ENCODE assay signal across 8 mouse cellular contexts in the genomic region with DNA sequence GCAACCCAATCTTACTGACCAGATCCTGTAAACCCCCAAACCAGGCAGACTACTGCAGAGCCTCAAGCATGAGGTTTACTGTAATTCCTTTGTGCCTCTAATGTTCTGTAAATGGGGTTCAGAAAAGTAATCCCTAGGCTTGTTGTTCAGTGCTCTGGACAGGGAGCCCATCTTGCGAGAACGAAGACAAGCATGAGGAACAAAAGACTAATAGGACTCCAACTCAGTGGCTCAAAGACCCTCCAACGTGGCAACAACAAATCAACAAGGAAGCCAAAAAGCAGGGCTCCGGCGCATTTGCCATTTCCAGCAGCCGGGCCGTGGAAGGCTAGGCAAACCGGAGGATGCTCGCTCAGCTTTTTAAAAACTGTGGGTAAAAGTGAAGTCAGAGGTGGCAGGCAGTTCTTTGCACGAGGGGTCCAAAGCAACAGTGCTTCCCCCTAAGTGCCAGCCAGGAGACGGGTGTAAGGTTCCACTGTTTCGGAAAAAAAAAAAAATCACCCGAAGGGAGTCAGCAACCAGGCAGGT. TPM values are rescaled to one million over a fixed set of nuclear protein-coding genes. Genes with fewer than 3 reads are reported as not detected.
A peak's percentile ranks its signal among the peaks of the same experiment; 100 is the strongest.
DNase-seq lines count a peak whose midpoint lies in the region; ATAC-seq and TF ChIP-seq lines count a peak whose summit lies in the region.

No protein-coding gene starts in this region.

- H3K9me3 ChIP-seq in heart, embryonic 10.5 days = no peaks in the 10 kb centered on the region
- H3K9me3 ChIP-seq in ES-E14 (ENCODE audit: control insufficient read depth, insufficient read depth, low read depth, low read length) = no peaks in the 10 kb centered on the region
- H3K9me3 ChIP-seq in forebrain, postnatal 0 days (ENCODE audit: low read length) = no peaks in the 10 kb centered on the region
- no peaks in the 10 kb centered on the region for H3K9me3 ChIP-seq in liver, embryonic 16.5 days (replicated peaks; ENCODE audit: control insufficient read depth, low read length)

- intact Hi-C loops in heart, postnatal 25 days (cut with DNase I) = loop anchor here (1.0 to 10.0 kb wide), 3 partner anchors 30 to 98 kb away; no protein-coding TSS in a partner anchor

- H3K36me3 ChIP-seq in heart, embryonic 10.5 days = peaks cover 7% of the 10 kb centered on the region; the same call in 1 of the 2 replicates
- H3K36me3 ChIP-seq in ES-E14 (ENCODE audit: control insufficient read depth, insufficient read depth, low read length, poor library complexity, severe bottlenecking) = no peaks in the 10 kb centered on the region
- no peaks in the 10 kb centered on the region for H3K36me3 ChIP-seq in forebrain, postnatal 0 days (ENCODE audit: insufficient read depth)
- H3K36me3 ChIP-seq in liver, embryonic 16.5 days (ENCODE audit: control insufficient read depth, insufficient read depth) = no peaks in the 10 kb centered on the region

- peaks cover 66% of the 10 kb centered on the region for H3K4me1 ChIP-seq in heart, embryonic 10.5 days
- H3K4me1 ChIP-seq in ES-E14 (ENCODE audit: control insufficient read depth in 2 of 2, insufficient read depth in 2 of 2, low read length in 2 of 2, poor library complexity in 1 of 2) = peaks cover 8% of the 10 kb centered on the region in 2 experiments; a peak in 3 of 4 replicates
- H3K4me1 ChIP-seq in forebrain, postnatal 0 days (ENCODE audit: insufficient read depth) = peaks cover 9% of the 10 kb centered on the region; the same call in 1 of the 2 replicates
- peaks cover 6% of the 10 kb centered on the region for H3K4me1 ChIP-seq in liver, embryonic 16.5 days (ENCODE audit: control insufficient read depth, low read depth, low read length)

- peak overlapping the region; percentile 76 for H3K4me2 ChIP-seq in forebrain, postnatal 0 days (ENCODE audit: low read depth)
- peak overlapping the region; percentile 81 for H3K4me2 ChIP-seq in liver, embryonic 16.5 days (ENCODE audit: low read depth, low read length)

- no peak for TF ChIP-seq CTCF in forebrain, postnatal 0 days (IDR thresholded peaks at IDR 0.05; ENCODE audit: low read depth)

- in situ Hi-C loops in ES-E14 (cut with MboI; ENCODE audit: low sequenced_read_pairs in 2 of 2, unreplicated experiment in 2 of 2) = no loop called here

- peak overlapping the region; percentile 99 for H3K4me3 ChIP-seq in heart, embryonic 10.5 days
- peak overlapping the region; percentile 94 to 99 for H3K4me3 ChIP-seq in ES-E14 (ENCODE audit: insufficient read depth in 1 of 2, low read depth in 1 of 2, low read length in 2 of 2, poor library complexity in 1 of 2, severe bottlenecking in 1 of 2)
- H3K4me3 ChIP-seq in forebrain, postnatal 0 days (ENCODE audit: low read depth, low read length) = peak overlapping the region; percentile 90
- H3K4me3 ChIP-seq in liver, embryonic 16.5 days (ENCODE audit: low read depth, low read length) = peak overlapping the region; percentile 78

- H3K27me3 ChIP-seq in heart, embryonic 10.5 days (ENCODE audit: insufficient read depth, poor library complexity, severe bottlenecking) = no peaks in the 10 kb centered on the region
- H3K27me3 ChIP-seq in forebrain, postnatal 0 days (ENCODE audit: insufficient read depth, low read length) = no peaks in the 10 kb centered on the region
- no peaks in the 10 kb centered on the region for H3K27me3 ChIP-seq in liver, embryonic 16.5 days (ENCODE audit: control insufficient read depth, insufficient read depth, low read depth, low read length)

- ATAC-seq in forebrain, postnatal 0 days = no peak
- no peak for ATAC-seq in liver, embryonic 16.5 days (ENCODE audit: low read depth)

- peak overlapping the region; percentile 96 for H3K27ac ChIP-seq in heart, embryonic 10.5 days
- H3K27ac ChIP-seq in ES-E14 (ENCODE audit: insufficient read depth, low read depth, low read length, poor library complexity, severe bottlenecking) = no peak overlapping the region
- peak overlapping the region; percentile 80; the same call in 1 of the 2 replicates for H3K27ac ChIP-seq in forebrain, postnatal 0 days (ENCODE audit: low read depth, low read length)
- H3K27ac ChIP-seq in liver, embryonic 16.5 days (ENCODE audit: low read length) = peak overlapping the region; percentile 73; the same call in 1 of the 2 replicates

- peak overlapping the region; percentile 69 for H3K9ac ChIP-seq in ES-E14 (ENCODE audit: insufficient read depth, low read depth, low read length, poor library complexity, severe bottlenecking)
- H3K9ac ChIP-seq in forebrain, postnatal 0 days = peak overlapping the region; percentile 57
- H3K9ac ChIP-seq in liver, embryonic 16.5 days (ENCODE audit: low read depth, low read length) = peak overlapping the region; percentile 69

- 1% methylated on average over 13 of the region's 13 CpGs for WGBS in heart, embryonic 10.5 days
- WGBS in forebrain, postnatal 0 days = 2% methylated on average over 13 of the region's 13 CpGs
- WGBS in liver, embryonic 16.5 days (ENCODE audit: insufficient replicate concordance) = 8% methylated on average over 13 of the region's 13 CpGs

- DNase-seq in heart, embryonic 10.5 days (ENCODE audit: low spot score) = no peak
- no peak for DNase-seq in heart, postnatal 25 days (ENCODE audit: low spot score)
- no peak for DNase-seq in ES-E14 (ENCODE audit: low read depth, low spot score)
- DNase-seq in forebrain, postnatal 0 days = no peak
- no peak for DNase-seq in right cerebral cortex, postnatal 4 days
- no peak for DNase-seq in spleen, postnatal 14 days (ENCODE audit: low spot score in 2 of 2)
- DNase-seq in left cerebral cortex, adult 18-20 months (ENCODE audit: low spot score in 2 of 2) = no peak

TF ChIP-seq in ES-E14, 5 proteins besides CTCF, POLR2A, EP300 and RAD21:
- TF ChIP-seq CHD2 (IDR thresholded peaks at IDR 0.05; ENCODE audit: low read depth, low read length) (no peak), ZC3H11A (IDR thresholded peaks at IDR 0.05; ENCODE audit: borderline replicate concordance, low read depth, low read length) (no peak), MAFK (IDR thresholded peaks at IDR 0.05; ENCODE audit: insufficient read depth, low read depth, low read length) (no peak), ZNF384 (IDR thresholded peaks at IDR 0.05; ENCODE audit: low read depth, low read length) (no peak), HCFC1 (IDR thresholded peaks at IDR 0.05; ENCODE audit: borderline replicate concordance, insufficient read depth, low read length) (no peak)

RNA-seq across cellular contexts. Expression of gene Ypel2, which starts 1.0 kb away (rescaled TPM):
- 13.0 and 21.5 TPM in 2 replicates for polyA plus RNA-seq in heart, embryonic 10.5 days (2016; fragmentation: Nextera tagmentation; extraction: Ambion mirVana)
- total RNA-seq in heart, postnatal 25 days (2021) = 10 to 100 TPM; 16.2 to 35.4 TPM
- 3.3 and 3.6 TPM in 2 replicates for total RNA-seq in ES-E14 (2012; rRNA removed)
- total RNA-seq in forebrain, postnatal 0 days (2014; rRNA removed) = 5.6 and 6.3 TPM in 2 replicates
- polyA plus RNA-seq in forebrain, postnatal 0 days (2015; fragmentation: Nextera tagmentation; extraction: Ambion mirVana) = 3.7 and 4.5 TPM in 2 replicates
- polyA plus RNA-seq in liver, embryonic 16.5 days (2015; fragmentation: Nextera tagmentation; extraction: Ambion mirVana) = 1.8 and 2.4 TPM in 2 replicates
- total RNA-seq in left cerebral cortex, adult 18-20 months (2021) = 10 to 100 TPM; 46.1 to 46.4 TPM
